Mouse (Mus musculus) hindbrain, embryonic 10.5 days (tissue): ENCODE data around the gene Ltn1. TPM values are rescaled to one million over a fixed set of nuclear protein-coding genes. Genes with fewer than 3 reads are reported as not detected.

Experiments
- DNase-seq: peaks from one replicate; pipeline ENCODE4 v3.0.0-alpha.2; 2017; ENCODE audit warnings: low spot score
- H3K27ac ChIP-seq: fragments of 300-500 bp; sonication (generic); 2 replicates; pipeline ENCODE4 v1.5.1; 2016; ENCODE audit warnings: mild to moderate bottlenecking, moderate library complexity
- H3K27me3 ChIP-seq: fragments of 300-500 bp; sonication (generic); 2 replicates; pipeline ENCODE4 v1.6.1; 2016; ENCODE audit warnings: mild to moderate bottlenecking; ENCODE audit not compliant: poor library complexity, insufficient read depth, severe bottlenecking
- H3K36me3 ChIP-seq: fragments of 300-500 bp; sonication (generic); 2 replicates; pipeline ENCODE4 v1.6.1; 2016; ENCODE audit warnings: mild to moderate bottlenecking, moderate library complexity
- H3K4me1 ChIP-seq: fragments of 300-500 bp; sonication (generic); replicated peaks from 2 replicates; pipeline ENCODE4 v1.6.1; 2016; ENCODE audit warnings: mild to moderate bottlenecking
- H3K4me3 ChIP-seq: fragments of 300-500 bp; sonication (generic); 2 replicates; pipeline ENCODE4 v1.5.1; 2016; ENCODE audit warnings: mild to moderate bottlenecking, moderate library complexity
- H3K9me3 ChIP-seq: fragments of 300-500 bp; sonication (generic); 2 replicates; pipeline ENCODE4 v1.6.1; 2016; ENCODE audit warnings: mild to moderate bottlenecking, moderate library complexity
- WGBS: fragments of 180-500 bp; shearing (Covaris S2); methylation state at CpG from one replicate; pipeline ENCODE4 v1.1.7; 2016; 5-methylcytosine and 5-hydroxymethylcytosine counted together
- polyA plus RNA-seq: library from polyadenylated mRNA; unstranded; fragments of >200 nt; fragmentation: Nextera tagmentation; extraction: Ambion mirVana; gene quantifications from 2 replicates; pipeline ENCODE4 v1.2.1, GENCODE M21; 2016

Gene Ltn1
- polyA plus RNA-seq, 1 experiment from 2014 or later: 27.6 TPM

- H3K9me3 ChIP-seq: no peaks in the 10 kb centered on the region
- no peak overlapping the region for H3K4me3 ChIP-seq
- no peak overlapping the region for H3K27ac ChIP-seq
- H3K27me3 ChIP-seq: no peaks in the 10 kb centered on the region
- H3K36me3 ChIP-seq: peaks cover 60% of the 10 kb centered on the region
- H3K4me1 ChIP-seq: no peaks in the 10 kb centered on the region
- WGBS: 83% methylated on average over 10 of the region's 10 CpGs
- DNase-seq: no peak
Measured at GRCm38 (mm10) chr16:87366035-87366434, 66.4 kb downstream of the Ltn1 start.

DNA sequence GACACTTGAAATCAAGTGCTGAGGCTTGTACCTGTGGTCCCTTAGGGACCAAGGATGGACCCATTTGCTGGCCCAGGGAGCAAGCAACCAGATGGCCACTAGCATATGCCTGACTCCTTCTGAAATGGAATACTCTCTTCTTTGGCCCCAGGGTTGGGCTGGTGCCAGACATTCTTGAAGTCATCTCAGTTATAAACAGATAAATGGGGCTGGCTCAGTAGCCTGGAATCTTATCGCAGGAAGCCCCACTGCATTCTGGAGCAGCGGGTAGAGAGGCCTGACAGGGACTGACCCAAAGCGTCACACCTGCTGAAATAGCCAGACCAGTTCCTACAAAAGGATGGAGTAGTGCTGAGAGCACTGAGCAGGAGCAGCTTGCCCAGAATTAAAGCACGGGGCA, 68.2 kb downstream of the Ltn1 start:
- no peak overlapping the region for H3K27ac ChIP-seq
- H3K4me1 ChIP-seq: no peaks in the 10 kb centered on the region
- no peaks in the 10 kb centered on the region for H3K9me3 ChIP-seq
- 93% methylated on average over 4 of the region's 4 CpGs for whole genome bisulfite sequencing
- no peak overlapping the region for H3K4me3 ChIP-seq
- DNase-seq: no peak
- H3K36me3 ChIP-seq: peaks cover 66% of the 10 kb centered on the region
- no peaks in the 10 kb centered on the region for H3K27me3 ChIP-seq

DNA sequence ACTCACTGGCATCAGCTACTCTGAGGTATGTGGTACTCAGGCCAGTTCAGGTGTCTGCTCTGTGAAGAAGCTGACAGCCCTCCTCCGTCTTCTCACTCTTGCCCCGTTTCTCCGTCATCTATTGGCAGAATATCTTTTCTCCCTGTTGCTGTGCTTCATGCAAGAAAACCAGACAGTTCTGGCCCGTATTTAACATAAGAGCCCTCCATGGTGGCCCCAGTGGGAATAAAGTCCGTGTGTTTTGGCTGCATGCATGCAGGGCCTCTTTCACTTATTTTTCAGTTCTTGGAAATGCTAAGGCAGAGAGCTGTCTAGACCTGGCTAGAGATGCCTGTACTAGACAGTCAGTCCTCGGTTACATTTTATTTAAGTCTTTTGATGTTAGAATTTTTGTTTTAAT, 72.3 kb downstream of the Ltn1 start:
- WGBS: 89% methylated on average over 6 of the region's 6 CpGs

GRCm38 (mm10) chr16:87354748-87355147, 77.7 kb downstream of the Ltn1 start:
- Histone ChIP-seq H3K27ac (no peak overlapping the region), H3K36me3 (peaks cover 25% of the 10 kb centered on the region)
- WGBS: 84% methylated on average over 7 of the region's 7 CpGs

More for the DNA sequence above, 72.3 kb downstream of the Ltn1 start:
- no peaks in the 10 kb centered on the region for H3K27me3 ChIP-seq
- H3K36me3 ChIP-seq: peaks cover 65% of the 10 kb centered on the region
- no peak for DNase-seq
- H3K4me3 ChIP-seq: no peak overlapping the region
- no peaks in the 10 kb centered on the region for H3K4me1 ChIP-seq
- no peaks in the 10 kb centered on the region for H3K9me3 ChIP-seq
- no peak overlapping the region for H3K27ac ChIP-seq

DNA sequence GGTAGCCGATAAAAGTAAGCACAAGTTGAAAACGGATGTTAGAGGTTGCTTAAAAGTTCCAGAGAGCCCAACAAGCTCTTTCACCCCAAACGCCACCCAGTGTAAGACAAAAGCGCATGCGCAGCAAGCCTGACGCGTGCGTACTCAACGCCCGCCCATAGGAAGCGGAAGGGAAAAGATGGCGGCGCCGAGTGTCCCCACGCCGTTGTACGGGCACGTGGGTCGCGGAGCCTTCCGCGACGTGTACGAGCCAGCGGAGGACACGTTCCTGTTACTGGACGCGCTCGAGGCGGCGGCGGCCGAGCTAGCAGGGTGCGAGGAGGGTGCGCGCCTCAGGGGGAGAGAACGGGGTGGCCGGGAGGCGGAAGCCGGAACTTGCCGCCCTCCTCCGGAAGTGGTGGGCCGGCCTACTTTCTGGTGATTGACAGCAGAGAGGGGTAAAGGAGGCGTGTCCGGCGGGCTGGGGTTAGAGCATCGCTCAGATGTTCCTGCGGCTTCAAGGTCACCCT, 78.3 kb downstream of the Ltn1 start, which contains the start of gene N6amt1:
Gene N6amt1, plus strand, starts transcription at position 111 of the 509 bp plus-strand sequence.
- H3K27ac ChIP-seq: peak within 1 kb of the TSS; percentile 99
- peak; percentile 93 for DNase-seq
- H3K27me3 ChIP-seq: no peaks in the 10 kb centered on the region
- H3K4me3 ChIP-seq: peak within 1 kb of the TSS; percentile 79
- peaks cover 5% of the 10 kb centered on the region; the same call in 1 of the 2 replicates for H3K4me1 ChIP-seq
- H3K9me3 ChIP-seq: no peaks in the 10 kb centered on the region
- H3K36me3 ChIP-seq: peaks cover 23% of the 10 kb centered on the region
- WGBS: under 1% methylated on average over 48 of the region's 48 CpGs

More at GRCm38 (mm10) chr16:87354748-87355147, 77.7 kb downstream of the Ltn1 start:
- no peak for DNase-seq
- no peaks in the 10 kb centered on the region for H3K9me3 ChIP-seq
- H3K4me3 ChIP-seq: peak overlapping the region; percentile 79
- peaks cover 5% of the 10 kb centered on the region; the same call in 1 of the 2 replicates for H3K4me1 ChIP-seq
- no peaks in the 10 kb centered on the region for H3K27me3 ChIP-seq

GRCm38 (mm10) chr16:87353605-87354004, 78.8 kb downstream of the Ltn1 start:
- 98% methylated on average over 1 of the region's 1 CpGs for WGBS
- no peaks in the 10 kb centered on the region for H3K9me3 ChIP-seq
- peak overlapping the region; percentile 99 for H3K27ac ChIP-seq
- peak overlapping the region; percentile 79 for H3K4me3 ChIP-seq
- no peaks in the 10 kb centered on the region for H3K27me3 ChIP-seq
- peaks cover 18% of the 10 kb centered on the region for H3K36me3 ChIP-seq
- peaks cover 5% of the 10 kb centered on the region; the same call in 1 of the 2 replicates for H3K4me1 ChIP-seq
- DNase-seq: no peak

DNA sequence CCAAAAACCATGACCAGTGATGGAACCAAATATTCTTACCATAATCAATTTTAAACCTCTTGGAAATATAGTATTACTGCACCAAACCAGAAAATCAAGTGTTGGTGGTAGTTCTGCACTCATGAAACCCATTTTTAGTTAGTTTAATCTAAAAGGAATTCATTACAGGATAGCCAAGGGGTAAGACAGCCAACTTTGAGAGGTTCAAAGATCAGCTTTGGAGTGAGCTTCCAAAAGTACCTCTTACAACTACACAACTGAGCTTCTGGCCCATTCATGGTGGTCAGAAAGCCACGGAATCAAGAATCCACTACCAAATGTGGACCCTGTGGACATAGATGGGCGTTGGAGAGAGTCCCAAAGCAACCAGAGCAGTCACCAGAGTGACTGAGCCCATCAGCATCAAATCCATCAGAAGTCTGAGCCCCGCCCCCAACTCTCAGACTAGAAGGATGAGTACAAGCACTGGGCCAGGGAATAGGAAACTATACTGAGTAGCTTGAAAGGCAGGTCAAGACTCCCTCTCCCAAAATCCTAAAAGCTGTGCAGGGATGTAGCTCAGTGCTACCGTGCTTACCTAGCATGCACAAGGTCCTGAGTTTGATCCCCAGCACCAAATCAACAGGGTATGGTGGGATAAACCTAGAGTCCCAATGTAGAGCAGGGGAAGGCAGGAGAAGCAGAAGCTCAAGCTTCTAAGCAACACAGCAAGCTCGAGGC, 80.9 kb downstream of the Ltn1 start:
- WGBS: 75% methylated on average over 5 of the region's 5 CpGs
- H3K27ac ChIP-seq: no peak overlapping the region
- no peaks in the 10 kb centered on the region for H3K9me3 ChIP-seq

DNA sequence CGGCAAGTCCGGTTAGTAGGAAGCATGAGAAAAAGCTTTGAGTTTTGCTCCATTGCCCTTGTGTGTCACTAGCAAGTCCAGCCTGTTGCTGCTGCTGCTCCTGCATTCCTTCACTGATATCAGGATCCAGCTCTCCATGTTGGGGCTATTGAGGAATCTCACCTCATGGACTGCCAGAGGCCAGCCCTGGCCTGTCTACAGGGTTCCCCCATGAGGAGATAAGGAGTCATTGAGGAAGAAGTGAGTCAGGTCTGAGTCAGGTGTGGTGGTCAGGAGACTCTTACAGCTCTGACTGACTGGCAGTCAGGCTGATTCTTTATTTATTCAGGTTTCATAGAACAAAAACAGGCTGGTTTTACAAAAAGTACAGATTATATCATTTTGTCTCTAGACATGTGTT, 84.3 kb downstream of the Ltn1 start:
- Histone ChIP-seq H3K27me3 (no peaks in the 10 kb centered on the region), H3K36me3 (no peaks in the 10 kb centered on the region), H3K4me3 (no peak overlapping the region), H3K9me3 (no peaks in the 10 kb centered on the region), H3K4me1 (no peaks in the 10 kb centered on the region), H3K27ac (no peak overlapping the region)
- 96% methylated on average over 2 of the region's 2 CpGs for WGBS
- no peak for DNase-seq

More for the DNA sequence above, 80.9 kb downstream of the Ltn1 start:
- Histone ChIP-seq H3K36me3 (peaks cover 2% of the 10 kb centered on the region; the same call in 1 of the 2 replicates), H3K4me1 (peaks cover 5% of the 10 kb centered on the region; the same call in 1 of the 2 replicates), H3K27me3 (no peaks in the 10 kb centered on the region), H3K4me3 (no peak overlapping the region)
- DNase-seq: no peak

GRCm38 (mm10) chr16:87341043-87341572, 91.3 kb downstream of the Ltn1 start:
- Histone ChIP-seq H3K4me1 (no peaks in the 10 kb centered on the region), H3K27ac (no peak overlapping the region), H3K27me3 (no peaks in the 10 kb centered on the region), H3K9me3 (no peaks in the 10 kb centered on the region), H3K4me3 (no peak overlapping the region), H3K36me3 (no peaks in the 10 kb centered on the region)
- WGBS: 79% methylated on average over 6 of the region's 6 CpGs
- DNase-seq: no peak

- WGBS: 90% methylated on average over 3 of the region's 3 CpGs
- no peaks in the 10 kb centered on the region for H3K4me1 ChIP-seq
- no peaks in the 10 kb centered on the region for H3K27me3 ChIP-seq
- no peak overlapping the region for H3K4me3 ChIP-seq
- H3K9me3 ChIP-seq: no peaks in the 10 kb centered on the region
- H3K27ac ChIP-seq: no peak overlapping the region
- no peaks in the 10 kb centered on the region for H3K36me3 ChIP-seq
- DNase-seq: no peak
Measured at GRCm38 (mm10) chr16:87334756-87335155, 97.7 kb downstream of the Ltn1 start.

DNA sequence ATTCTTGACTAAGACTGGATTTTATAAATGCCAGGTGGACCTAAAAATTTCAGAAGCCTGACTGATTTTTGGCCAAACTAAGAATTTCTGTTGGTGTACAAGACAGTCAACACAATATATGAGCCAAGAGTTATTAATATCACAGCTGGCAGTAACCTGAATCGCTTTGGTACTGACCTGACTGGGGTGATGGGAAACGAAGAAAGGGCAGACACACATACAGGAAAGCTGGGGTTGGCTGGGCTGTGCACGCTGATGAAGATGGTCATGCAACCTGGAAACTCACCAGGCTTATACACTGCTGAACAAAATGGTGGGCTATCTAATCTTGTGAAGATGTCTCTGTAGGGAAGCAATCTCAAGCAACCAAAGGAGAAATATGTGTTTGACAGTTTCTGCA, 102.4 kb downstream of the Ltn1 start:
- Histone ChIP-seq H3K27ac (no peak overlapping the region), H3K4me3 (no peak overlapping the region), H3K9me3 (no peaks in the 10 kb centered on the region), H3K36me3 (no peaks in the 10 kb centered on the region), H3K4me1 (no peaks in the 10 kb centered on the region), H3K27me3 (no peaks in the 10 kb centered on the region)
- no peak for DNase-seq
- 95% methylated on average over 3 of the region's 3 CpGs for WGBS
